ENCODE assay signal across 17 mouse cellular contexts in genomic region chr3:9198652-9199332, GRCm38 (mm10).
DNase-seq lines count a peak whose midpoint lies in the region; ATAC-seq and TF ChIP-seq lines count a peak whose summit lies in the region.
"Had no signal": no experiment of that assay in that cellular context is flagged by ENCODE, and none has a peak within 500 bp of the region (broad histone marks: within the 10 kb centered on the region; RNA-seq: fewer than 3 reads in every experiment).

No protein-coding gene starts in this region.

- H3K27me3 ChIP-seq in forebrain, embryonic 16.5 days (replicated peaks; ENCODE audit: control insufficient read depth, insufficient read depth, low read length): no peaks in the 10 kb centered on the region
- H3K27me3 ChIP-seq: heart, embryonic 12.5 days; limb, embryonic 13.5 days had no signal

- no peak for TF ChIP-seq POLR2A in lung, adult 2 months (IDR thresholded peaks at IDR 0.05; ENCODE audit: borderline replicate concordance, extremely low read depth, low read depth, low read length)

- no peaks in the 10 kb centered on the region for H3K36me3 ChIP-seq in forebrain, embryonic 16.5 days (ENCODE audit: control insufficient read depth, insufficient read depth)
- H3K36me3 ChIP-seq: heart, embryonic 12.5 days; limb, embryonic 13.5 days had no signal

- no peak overlapping the region for H3K4me3 ChIP-seq in lung, adult 2 months (replicated peaks; ENCODE audit: extremely low read depth, low read depth, low read length)
- no peak overlapping the region for H3K4me3 ChIP-seq in forebrain, embryonic 16.5 days (replicated peaks; ENCODE audit: low read length)
- H3K4me3 ChIP-seq: erythroblast, embryonic 14.5 days; heart, embryonic 12.5 days; limb, embryonic 13.5 days had no signal

- no peak overlapping the region for H3K9ac ChIP-seq in forebrain, embryonic 16.5 days (replicated peaks; ENCODE audit: low read depth, low read length)
- H3K9ac ChIP-seq: heart, embryonic 12.5 days; limb, embryonic 13.5 days had no signal

- no peak for TF ChIP-seq CTCF in lung, adult 2 months (IDR thresholded peaks at IDR 0.05; ENCODE audit: insufficient read depth, low read length)

- no peaks in the 10 kb centered on the region for H3K4me1 ChIP-seq in lung, adult 2 months (ENCODE audit: control insufficient read depth, insufficient read depth, low read length)
- peaks cover 9% of the 10 kb centered on the region for H3K4me1 ChIP-seq in forebrain, embryonic 16.5 days (replicated peaks; ENCODE audit: control insufficient read depth, insufficient read depth, low read length)
- H3K4me1 ChIP-seq: limb, embryonic 13.5 days had no signal

- DNase-seq in lung, postnatal 10 days: peak; percentile 3
- DNase-seq in lung, adult 2 months: no peak
- DNase-seq in induced T-regulatory cell, adult 2 months (ENCODE audit: low read depth): peak; percentile 3
- DNase-seq in layer of hippocampus, postnatal 14 days (ENCODE audit: low spot score in 2 of 2): no peak
- DNase-seq in kidney, adult 11 months: no peak
- DNase-seq: cerebellum, adult 9-11 months; gastrocnemius, postnatal 25 days; kidney, postnatal 4 days; layer of hippocampus, postnatal 36 days had no signal

- H3K27ac ChIP-seq in forebrain, embryonic 16.5 days (ENCODE audit: low read length): no peak overlapping the region
- H3K27ac ChIP-seq: limb, embryonic 13.5 days had no signal

- no peaks in the 10 kb centered on the region for H3K9me3 ChIP-seq in forebrain, embryonic 16.5 days (ENCODE audit: control insufficient read depth, low read length)
- H3K9me3 ChIP-seq: heart, embryonic 12.5 days; limb, embryonic 13.5 days had no signal

- 65% methylated on average over 9 of the region's 9 CpGs for WGBS in lung, adult 2 months
- 80% methylated on average over 9 of the region's 9 CpGs for WGBS in forebrain, embryonic 16.5 days

- no peak overlapping the region for H3K4me2 ChIP-seq in forebrain, embryonic 16.5 days (ENCODE audit: low read length)
- H3K4me2 ChIP-seq: heart, embryonic 12.5 days; limb, embryonic 13.5 days; midbrain, embryonic 11.5 days had no signal

- peak; percentile 75 for ATAC-seq in CD4-positive, CD25-positive, alpha-beta regulatory T cell, adult 4 months
- peak; percentile 65 for ATAC-seq in neutrophil, adult 5-6 weeks (ENCODE audit: extremely low read depth, insufficient number of reproducible peaks, low FRiP score, poor library complexity, severe bottlenecking)
- no peak for ATAC-seq in forebrain, embryonic 16.5 days
- ATAC-seq: intestine, embryonic 16.5 days had no signal

Comparison
In these comparisons a context has a peak if more than half of its experiments do, and no peak if none do; other contexts are left out.
1. DNase-seq: peak in lung, postnatal 10 days (single experiment) and induced T-regulatory cell, adult 2 months (single experiment); none in lung, adult 2 months (single experiment), layer of hippocampus, postnatal 14 days (0 of 2) and kidney, adult 11 months (single experiment).